Mouse (Mus musculus) v-Abl transformed pro-B cells (cell line): Measurements from ENCODE around the gene Gm21812.
"Not testable (repeated sequence)": the region's sequence is repeated elsewhere in the genome, so short reads cannot be mapped to it uniquely, and the experiment has no call there.

Experiments used
- in situ Hi-C, 2 experiments: fragments of 400-800 bp; cut with MboI; formaldehyde crosslinking; loops; one replicate each; pipeline ENCODE4 v1.15.1; 2025; ENCODE audit not compliant: unreplicated experiment in 2 of 2

Gene Gm21812

GRCm38 (mm10) chrY:9347084-9347483 is at the start of gene Gm21812:
TSS of gene Gm21812 (minus strand) at chrY:9347184.
- in situ Hi-C loops = not testable (repeated sequence)
